Mouse (Mus musculus): ENCODE data around the gene Crip3.

GRCm38 (mm10) chr17:46460673-46461072 is 31.9 kb downstream of the Crip3 start:
- TF ChIP-seq CTCF (IDR thresholded peaks at IDR 0.05; ENCODE audit: borderline replicate concordance, control insufficient read depth, extremely low read depth, insufficient read depth, low read length, poor library complexity) (no peak), POLR2A (IDR thresholded peaks at IDR 0.05; ENCODE audit: control insufficient read depth, extremely low read depth, insufficient read depth, low read length, poor library complexity) (no peak)
